Mouse (Mus musculus): Measurements from ENCODE around the gene Ebf3.

Ebf3 gene

GRCm38 (mm10) chr7:137147101-137147500 is 167.1 kb downstream of the Ebf3 start:
- Histone ChIP-seq H3K36me3 (ENCODE audit: control insufficient read depth, insufficient read depth, low read length, poor library complexity, severe bottlenecking) (no peaks in the 10 kb centered on the region), H3K27me3 (ENCODE audit: control insufficient read depth, insufficient read depth, low read length, poor library complexity, severe bottlenecking) (no peaks in the 10 kb centered on the region)
- no peak for DNase-seq (ENCODE audit: low read depth, low spot score)
